Mouse (Mus musculus): ENCODE data around the gene Thpo.

Thpo gene

GRCm38 (mm10) chr16:20725321-20725720, 9.0 kb downstream of the Thpo start:
- DNase-seq (ENCODE audit: low read depth, low spot score) = no peak

GRCm38 (mm10) chr16:20724338-20724748, 10.0 kb downstream of the Thpo start:
- peak; percentile 76 for DNase-seq (ENCODE audit: low read depth, low spot score)

- DNase-seq (ENCODE audit: low read depth, low spot score) = no peak
These were observed 11.1 kb downstream of the Thpo start for GRCm38 (mm10) chr16:20723247-20723646.

- DNase-seq (ENCODE audit: low read depth, low spot score) = no peak
These were observed 11.6 kb downstream of the Thpo start for GRCm38 (mm10) chr16:20722736-20723135.

GRCm38 (mm10) chr16:20721808-20722207, 12.5 kb downstream of the Thpo start:
- DNase-seq (ENCODE audit: low read depth, low spot score) = no peak

- DNase-seq (ENCODE audit: low read depth, low spot score) = no peak
These were observed 16.2 kb downstream of the Thpo start for GRCm38 (mm10) chr16:20717978-20718670.

- peak; percentile 96 for DNase-seq (ENCODE audit: low read depth, low spot score)
These were observed 16.9 kb downstream of the Thpo start, which contains the start of the genes Polr2h and Clcn2 for GRCm38 (mm10) chr16:20717181-20717977. Gene Polr2h (plus strand): TSS chr16:20717665. Gene Clcn2 (minus strand): TSS chr16:20717746.

GRCm38 (mm10) chr16:20716841-20717180, 17.5 kb downstream of the Thpo start:
- DNase-seq (ENCODE audit: low read depth, low spot score) = no peak

- peak; percentile 90 for DNase-seq (ENCODE audit: low read depth, low spot score)
These were observed 18.1 kb downstream of the Thpo start for GRCm38 (mm10) chr16:20715976-20716840.

GRCm38 (mm10) chr16:20715566-20715965, 18.7 kb downstream of the Thpo start:
- DNase-seq (ENCODE audit: low read depth, low spot score) = no peak

GRCm38 (mm10) chr16:20715161-20715560, 19.1 kb downstream of the Thpo start:
- DNase-seq (ENCODE audit: low read depth, low spot score) = no peak

- no peak for DNase-seq (ENCODE audit: low read depth, low spot score)
These were observed 19.8 kb downstream of the Thpo start for GRCm38 (mm10) chr16:20714307-20715080.

- DNase-seq (ENCODE audit: low read depth, low spot score) = no peak
These were observed 21.4 kb downstream of the Thpo start for GRCm38 (mm10) chr16:20712889-20713288.

- DNase-seq (ENCODE audit: low read depth, low spot score) = no peak
These were observed 22.1 kb downstream of the Thpo start for GRCm38 (mm10) chr16:20712190-20712589.

- DNase-seq (ENCODE audit: low read depth, low spot score) = no peak
These were observed 23.5 kb downstream of the Thpo start for GRCm38 (mm10) chr16:20710810-20711209.

GRCm38 (mm10) chr16:20710370-20710769, 23.9 kb downstream of the Thpo start:
- DNase-seq (ENCODE audit: low read depth, low spot score) = no peak

GRCm38 (mm10) chr16:20708939-20709734, 25.2 kb downstream of the Thpo start:
- DNase-seq (ENCODE audit: low read depth, low spot score) = peak; percentile 71

- DNase-seq (ENCODE audit: low read depth, low spot score) = no peak
These were observed 25.9 kb downstream of the Thpo start for GRCm38 (mm10) chr16:20708220-20708938.

GRCm38 (mm10) chr16:20706407-20707055, 27.8 kb downstream of the Thpo start:
- no peak for DNase-seq (ENCODE audit: low read depth, low spot score)
